Mouse (Mus musculus): ENCODE data around the gene Ndrg4.

Gene Ndrg4

GRCm38 (mm10) chr8:95716546-95717335 is 40.0 kb downstream of the Ndrg4 start:
- no peak for DNase-seq (ENCODE audit: low spot score)

DNA sequence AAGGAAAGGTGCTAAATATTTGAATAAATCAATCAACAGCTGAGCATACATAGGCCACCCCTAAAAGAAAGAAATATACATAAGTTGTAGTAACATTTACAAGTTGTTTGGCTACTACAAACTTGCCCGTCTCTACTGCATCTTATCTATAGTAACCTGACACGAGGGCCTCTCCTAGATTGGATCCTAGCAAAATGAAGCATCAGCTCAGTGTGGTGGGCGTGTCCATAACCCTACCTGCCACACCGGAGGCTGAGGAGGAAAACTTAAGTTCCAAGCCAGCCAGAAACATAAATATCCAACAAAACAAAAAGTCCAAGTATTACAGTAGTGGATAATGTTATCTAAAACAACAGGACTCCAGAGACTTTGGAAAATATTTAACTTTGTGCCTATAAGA is 50.8 kb downstream of the Ndrg4 start:
- DNase-seq (ENCODE audit: low spot score) = no peak

- DNase-seq (ENCODE audit: low spot score) = no peak
These were observed 61.8 kb downstream of the Ndrg4 start for GRCm38 (mm10) chr8:95738596-95738995.

GRCm38 (mm10) chr8:95741732-95742131 is 65.0 kb downstream of the Ndrg4 start:
- DNase-seq (ENCODE audit: low spot score) = no peak

- no peak for DNase-seq (ENCODE audit: low spot score)
These were observed 71.2 kb downstream of the Ndrg4 start for GRCm38 (mm10) chr8:95748028-95748427.

DNA sequence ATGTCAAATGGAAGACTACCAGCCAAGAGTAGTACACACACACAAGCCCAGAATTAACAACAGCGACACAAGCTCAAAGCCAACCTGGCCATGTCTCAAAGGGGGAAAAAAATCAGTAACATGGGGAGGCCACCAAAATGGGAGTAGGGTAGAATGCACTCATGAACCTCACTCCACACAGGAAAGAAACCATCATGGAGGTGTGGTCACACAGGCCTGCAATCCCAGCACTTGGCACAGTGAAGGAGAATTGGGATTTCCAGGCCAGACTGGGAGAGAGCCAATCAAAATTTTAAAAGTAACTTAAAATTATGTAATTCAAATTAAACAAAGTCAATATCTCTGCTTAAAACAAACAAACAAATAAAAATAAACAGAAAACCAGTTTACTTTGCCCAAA is 75.1 kb downstream of the Ndrg4 start:
- no peak for DNase-seq (ENCODE audit: low spot score)

DNA sequence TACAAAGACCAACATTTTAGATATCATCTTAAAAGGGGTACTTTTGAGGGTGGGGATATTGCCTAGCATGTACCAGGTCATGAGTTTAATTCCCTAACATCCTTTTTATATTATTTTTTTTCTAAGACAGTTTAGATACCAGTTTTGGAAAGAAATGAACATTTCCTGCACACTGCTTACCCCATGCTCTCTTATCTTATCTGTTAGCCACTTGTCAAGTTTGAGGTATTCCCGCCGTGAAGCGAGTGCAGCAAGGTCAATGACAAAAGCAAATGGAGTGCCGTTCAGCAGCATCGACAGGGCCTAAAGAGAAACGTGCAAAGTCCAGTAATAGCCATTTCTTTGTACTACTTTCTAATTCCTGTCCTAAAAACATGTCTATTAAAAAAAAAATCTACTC is 83.5 kb downstream of the Ndrg4 start:
- no peak for DNase-seq (ENCODE audit: low spot score)

DNA sequence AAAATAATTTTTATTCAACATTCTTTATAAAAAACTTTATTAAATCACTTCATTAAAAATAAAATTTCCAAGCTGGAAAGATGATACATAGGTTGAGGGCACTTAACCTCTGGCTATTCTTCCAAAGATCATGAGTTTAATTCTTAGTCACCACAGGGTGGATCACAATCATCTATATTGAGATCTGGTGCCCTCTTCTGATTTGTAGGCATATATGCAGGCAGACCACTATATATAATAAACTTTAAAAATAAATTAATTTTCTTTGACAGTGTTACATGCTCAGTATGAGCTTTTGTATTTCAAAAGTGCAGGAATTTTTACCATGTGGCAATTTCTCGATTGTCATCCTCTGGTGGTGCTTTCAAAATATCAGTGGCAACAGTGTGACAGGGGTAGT is 87.4 kb downstream of the Ndrg4 start:
- no peak for DNase-seq (ENCODE audit: low spot score)

All from testis, postnatal 14 days (tissue).